Mouse (Mus musculus) telencephalon, adult 2 months (tissue): ENCODE measurements around the gene Tiam2.

Experiments used
- DNase-seq: peaks from one replicate; pipeline ENCODE4 v3.0.0-alpha.2; 2011; ENCODE audit warnings: low read depth, low spot score

Tiam2 gene

DNA sequence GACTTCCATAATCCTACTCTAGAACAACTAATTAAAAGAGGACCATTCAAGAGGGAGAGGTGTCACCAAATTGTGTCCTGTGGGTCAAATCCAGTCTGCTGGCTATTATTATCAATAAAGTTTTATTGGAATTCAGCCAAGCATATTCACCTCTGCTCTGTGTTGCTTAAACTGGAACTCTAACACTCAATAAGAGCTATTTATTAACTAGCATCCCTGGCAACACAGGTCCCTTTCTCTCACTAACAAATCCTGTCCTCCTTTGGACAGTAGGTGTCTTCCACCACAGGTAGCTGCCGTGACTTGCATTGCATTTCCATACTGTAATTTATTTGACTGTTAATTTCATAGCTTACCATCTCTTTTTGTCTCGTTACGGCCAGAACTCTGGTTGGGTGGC lies 169.7 kb downstream of the Tiam2 start:
- no peak for DNase-seq

DNA sequence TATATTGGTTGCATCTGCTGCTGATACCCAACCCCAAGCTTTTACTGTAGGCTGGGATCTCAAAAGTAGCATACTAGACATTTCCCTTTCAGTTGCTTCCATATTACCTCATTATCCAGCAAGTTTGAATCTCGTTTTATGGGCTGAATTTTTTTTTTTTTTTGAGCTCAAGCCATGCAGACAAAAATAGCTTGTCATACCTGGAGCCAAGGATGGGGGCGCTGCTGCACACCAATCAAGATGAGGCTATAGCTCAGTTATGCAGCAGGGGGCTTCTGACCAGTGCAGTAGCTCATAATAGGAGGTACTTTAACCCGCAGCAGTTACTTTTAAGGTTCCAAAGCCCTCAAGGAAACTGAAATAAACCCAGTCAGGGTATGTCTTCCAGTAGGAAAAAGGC lies 171.7 kb downstream of the Tiam2 start:
- DNase-seq = no peak

DNA sequence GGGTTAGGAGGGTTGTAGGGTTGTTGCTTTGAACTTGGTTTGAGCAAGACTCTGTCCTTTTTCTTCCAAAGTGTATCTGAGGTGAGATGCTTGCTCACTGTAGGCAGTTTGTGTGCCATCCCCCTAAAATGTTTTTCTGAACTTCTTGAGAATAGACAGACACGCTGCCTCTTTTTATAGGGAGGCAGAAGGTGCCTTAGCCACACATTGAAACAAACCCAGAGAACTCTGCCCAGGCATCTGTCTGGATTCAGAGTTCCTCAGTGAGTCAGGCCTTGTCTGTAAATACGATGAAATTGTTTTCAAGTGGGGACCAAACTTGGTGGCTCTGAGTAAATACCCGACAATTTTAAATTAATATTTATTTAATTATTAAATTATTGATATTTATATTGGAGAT lies 172.2 kb downstream of the Tiam2 start:
- DNase-seq = no peak

DNA sequence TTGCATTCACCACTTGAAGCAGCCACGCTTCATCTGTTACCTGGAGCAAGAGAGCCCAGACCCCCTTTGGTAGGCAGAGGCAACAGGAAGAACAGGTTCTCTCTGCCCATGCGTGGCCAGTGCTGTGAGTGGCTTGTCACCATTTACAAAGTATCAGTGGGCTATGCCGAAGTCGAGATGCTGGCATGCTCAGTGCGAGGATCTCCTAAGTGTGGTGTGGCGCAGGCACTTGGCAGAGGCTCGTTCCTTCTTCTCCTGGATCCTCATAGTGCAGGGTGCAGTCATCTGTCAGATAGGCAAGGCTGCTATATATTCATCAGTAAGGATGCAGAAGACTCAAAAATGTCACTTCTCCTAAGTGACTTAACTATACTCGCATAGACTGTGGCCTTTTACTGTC lies 173.1 kb downstream of the Tiam2 start:
- DNase-seq = no peak

GRCm38 (mm10) chr17:3500076-3500475 lies 173.7 kb downstream of the Tiam2 start:
- no peak for DNase-seq

DNA sequence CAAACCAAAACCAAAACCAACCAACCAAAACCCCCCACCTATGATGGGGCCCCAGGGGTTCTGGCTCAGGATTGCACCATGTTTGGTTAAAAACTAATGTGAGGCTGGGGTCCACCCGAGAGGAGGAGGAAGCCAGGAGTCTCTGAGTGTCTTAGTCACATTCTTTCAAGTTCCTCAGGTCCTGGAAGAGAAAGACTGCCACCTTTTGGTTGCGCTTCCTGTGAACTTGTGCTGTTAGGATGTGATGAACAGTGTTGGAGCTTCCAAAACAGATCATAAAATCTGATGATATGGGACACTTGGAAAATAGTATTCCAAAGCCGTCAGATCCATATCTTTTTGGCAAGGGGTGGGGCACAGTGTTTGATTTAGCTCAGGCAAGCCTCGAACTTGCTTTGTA lies 174.6 kb downstream of the Tiam2 start:
- no peak for DNase-seq

GRCm38 (mm10) chr17:3505711-3506110 lies 179.3 kb downstream of the Tiam2 start:
- DNase-seq = no peak

- DNase-seq = no peak
These were observed 180.1 kb downstream of the Tiam2 start for GRCm38 (mm10) chr17:3506508-3506907.

DNA sequence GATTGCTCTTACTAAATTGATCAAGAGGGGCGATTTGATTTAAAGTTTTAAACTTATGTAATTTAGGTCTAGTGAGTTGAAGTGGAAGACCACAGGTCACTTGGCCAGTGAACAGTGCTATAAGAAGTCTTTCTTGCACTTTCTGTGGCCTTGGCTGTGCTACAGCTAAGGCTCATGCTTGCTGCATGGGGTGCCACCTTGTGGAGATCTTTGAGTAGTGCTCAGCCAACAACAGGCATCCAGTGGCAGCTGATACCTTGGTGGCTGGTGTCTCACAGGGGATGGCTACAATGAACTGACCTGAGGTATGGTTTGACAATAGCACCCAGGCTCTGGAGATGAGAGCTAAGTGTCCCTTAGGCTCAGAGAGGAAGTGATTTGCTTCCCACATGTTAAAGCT lies 183.5 kb downstream of the Tiam2 start:
- no peak for DNase-seq

DNA sequence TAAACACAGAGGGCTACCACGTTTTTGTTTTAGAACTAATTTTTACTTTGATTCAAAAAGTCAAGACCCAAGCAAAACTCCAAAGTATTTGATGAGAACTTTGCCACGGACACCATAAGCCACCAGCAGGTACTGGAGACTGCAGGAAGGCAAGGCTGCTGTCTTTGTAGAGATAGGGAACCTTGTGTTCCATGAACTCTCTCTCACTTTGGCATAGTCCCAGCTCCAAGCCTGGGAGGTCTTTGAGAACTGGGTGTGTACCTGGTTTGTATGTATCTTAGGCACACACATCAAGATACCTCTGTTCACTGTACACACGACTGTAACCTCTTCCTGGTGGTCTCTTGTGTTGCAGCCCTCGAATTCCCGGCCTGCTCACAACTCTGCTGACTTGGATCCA lies 187.9 kb downstream of the Tiam2 start:
- no peak for DNase-seq

- no peak for DNase-seq
These were observed 189.5 kb downstream of the Tiam2 start for GRCm38 (mm10) chr17:3515851-3516250.

- no peak for DNase-seq
These were observed 190.0 kb downstream of the Tiam2 start for GRCm38 (mm10) chr17:3516406-3516805.

GRCm38 (mm10) chr17:3520344-3520743 lies 194.0 kb downstream of the Tiam2 start:
- DNase-seq = no peak

- DNase-seq = no peak
These were observed 201.6 kb downstream of the Tiam2 start for GRCm38 (mm10) chr17:3527841-3528471.

- no peak for DNase-seq
These were observed 203.2 kb downstream of the Tiam2 start for GRCm38 (mm10) chr17:3529523-3529922.

- no peak for DNase-seq
These were observed 204.2 kb downstream of the Tiam2 start for GRCm38 (mm10) chr17:3530549-3530948.

- no peak for DNase-seq
These were observed 205.3 kb downstream of the Tiam2 start for GRCm38 (mm10) chr17:3531641-3532040.

GRCm38 (mm10) chr17:3532254-3532653 lies 205.9 kb downstream of the Tiam2 start, which contains the start of gene Cldn20:
TSS of gene Cldn20 (plus strand) at chr17:3532554.
- no peak for DNase-seq

GRCm38 (mm10) chr17:3533425-3533824 lies 207.1 kb downstream of the Tiam2 start:
- no peak for DNase-seq

- no peak for DNase-seq
These were observed 213.9 kb downstream of the Tiam2 start for GRCm38 (mm10) chr17:3540304-3540703.

- no peak for DNase-seq
These were observed 214.7 kb downstream of the Tiam2 start for GRCm38 (mm10) chr17:3541033-3541432.

DNA sequence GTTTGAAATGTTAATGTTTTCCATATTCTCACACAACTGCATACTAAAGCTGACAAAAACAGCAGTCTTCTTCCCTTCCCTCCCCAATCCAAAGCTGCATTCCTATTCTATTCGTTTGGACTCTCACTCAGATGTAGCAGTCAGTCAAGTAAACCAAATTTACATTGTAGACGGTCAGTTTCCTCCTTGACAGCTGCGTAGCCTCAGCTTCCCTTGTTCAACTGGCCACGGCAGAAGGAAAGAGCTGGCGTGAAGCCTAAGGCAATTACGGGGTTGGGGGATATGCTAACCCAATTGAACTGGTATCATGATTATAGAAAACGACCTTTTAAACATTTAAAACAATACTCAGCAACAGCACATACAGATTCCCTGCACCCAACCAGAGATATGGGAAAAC lies 221.4 kb downstream of the Tiam2 start:
- DNase-seq = no peak

DNA sequence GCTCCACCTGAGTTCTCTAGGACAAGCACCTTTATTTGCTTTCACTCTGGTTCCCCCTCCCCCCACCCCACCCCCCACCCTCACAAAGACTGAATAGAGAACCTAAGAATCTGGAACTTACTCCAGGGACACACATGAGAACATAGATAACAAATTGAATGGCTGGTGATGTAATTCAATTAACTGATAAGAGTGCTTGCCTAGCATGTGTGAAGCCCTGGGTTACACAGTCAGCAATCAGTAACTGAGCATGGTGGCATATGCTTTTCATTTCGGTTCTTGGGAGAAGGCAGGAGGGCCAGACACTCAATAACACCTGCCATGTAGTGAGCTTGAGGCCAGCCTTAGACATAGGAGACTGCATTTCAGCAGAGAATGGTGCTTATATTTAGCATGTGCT lies 229.9 kb downstream of the Tiam2 start:
- DNase-seq = no peak
